Mouse (Mus musculus) regulatory T cell (primary cell): ENCODE results near the gene Cyb5r2.

Source experiments
- in situ Hi-C: fragments of 300-600 bp; cut with MboI, MseI; formaldehyde crosslinking; loops from one replicate; pipeline ENCODE4 v1.15.1; 2025; ENCODE audit warnings: high pct_unique_total_duplicates

Gene Cyb5r2

GRCm38 (mm10) chr7:107757308-107758151 is at the start of gene Cyb5r2:
Cyb5r2 (minus strand) TSS chr7:107758032.
- in situ Hi-C loops = no loop called here

GRCm38 (mm10) chr7:107802138-107802537 is 44.3 kb upstream of the Cyb5r2 start:
- in situ Hi-C loops = no loop called here

GRCm38 (mm10) chr7:107801108-107801507 is 43.3 kb upstream of the Cyb5r2 start, which contains the start of gene Ovch2:
Ovch2 (minus strand) TSS chr7:107801208.
- in situ Hi-C loops = no loop called here

GRCm38 (mm10) chr7:107796500-107796899 is 38.7 kb upstream of the Cyb5r2 start:
- in situ Hi-C loops = no loop called here

- in situ Hi-C loops = no loop called here
Measured at GRCm38 (mm10) chr7:107787977-107788620, 30.3 kb upstream of the Cyb5r2 start.

- in situ Hi-C loops = no loop called here
Measured at GRCm38 (mm10) chr7:107779611-107780010, 21.8 kb upstream of the Cyb5r2 start.

- in situ Hi-C loops = no loop called here
Measured at GRCm38 (mm10) chr7:107778216-107778615, 20.4 kb upstream of the Cyb5r2 start.

GRCm38 (mm10) chr7:107770812-107771211 is 13.0 kb upstream of the Cyb5r2 start:
- in situ Hi-C loops = no loop called here

GRCm38 (mm10) chr7:107756748-107757147 is 1.1 kb downstream of the Cyb5r2 start:
- in situ Hi-C loops = no loop called here

- in situ Hi-C loops = no loop called here
Measured at GRCm38 (mm10) chr7:107755905-107756304, 1.9 kb downstream of the Cyb5r2 start.

- in situ Hi-C loops = no loop called here
Measured at GRCm38 (mm10) chr7:107752031-107752520, 5.8 kb downstream of the Cyb5r2 start.

- in situ Hi-C loops = loop anchor here (5.0 kb wide), 1 partner anchor 72 kb away; no protein-coding TSS in a partner anchor
Measured at GRCm38 (mm10) chr7:107749721-107750120, 8.1 kb downstream of the Cyb5r2 start.

- in situ Hi-C loops = loop anchor here (5.0 kb wide), 1 partner anchor 72 kb away; no protein-coding TSS in a partner anchor
Measured at GRCm38 (mm10) chr7:107749270-107749669, 8.6 kb downstream of the Cyb5r2 start.

- in situ Hi-C loops = loop anchor here (5.0 kb wide), 1 partner anchor 71 kb away; no protein-coding TSS in a partner anchor
Measured at GRCm38 (mm10) chr7:107747954-107748353, 9.9 kb downstream of the Cyb5r2 start.

GRCm38 (mm10) chr7:107747476-107747875 is 10.4 kb downstream of the Cyb5r2 start:
- in situ Hi-C loops = loop anchor here (5.0 kb wide), 1 partner anchor 70 kb away; no protein-coding TSS in a partner anchor

- in situ Hi-C loops = loop anchor here (5.0 kb wide), 1 partner anchor 69 kb away; no protein-coding TSS in a partner anchor
Measured at GRCm38 (mm10) chr7:107746036-107746435, 11.8 kb downstream of the Cyb5r2 start.

GRCm38 (mm10) chr7:107745111-107745510 is 12.7 kb downstream of the Cyb5r2 start:
- in situ Hi-C loops = loop anchor here (5.0 kb wide), 1 partner anchor 68 kb away; no protein-coding TSS in a partner anchor

- in situ Hi-C loops = no loop called here
Measured at GRCm38 (mm10) chr7:107744454-107744853, 13.4 kb downstream of the Cyb5r2 start.

- in situ Hi-C loops = no loop called here
Measured at GRCm38 (mm10) chr7:107742963-107743465, 14.8 kb downstream of the Cyb5r2 start.

GRCm38 (mm10) chr7:107738726-107739125 is 19.1 kb downstream of the Cyb5r2 start:
- in situ Hi-C loops = no loop called here

GRCm38 (mm10) chr7:107733162-107733561 is 24.7 kb downstream of the Cyb5r2 start:
- in situ Hi-C loops = no loop called here

- in situ Hi-C loops = no loop called here
Measured at GRCm38 (mm10) chr7:107730587-107730986, 27.2 kb downstream of the Cyb5r2 start.
